Mouse (Mus musculus) neural tube, embryonic 13.5 days (tissue): Measurements from ENCODE around the gene Yod1. TPM values are rescaled to one million over a fixed set of nuclear protein-coding genes. Genes with fewer than 3 reads are reported as not detected.

Source experiments
- ATAC-seq: fragments of 200-750 bp; cut with Nextera tagmentation; 2 replicates; pipeline ENCODE4 v1.8.0; 2017; ENCODE audit warnings: low read depth, mild to moderate bottlenecking, moderate TSS enrichment, moderate library complexity
- H3K27ac ChIP-seq: fragments of 300-500 bp; sonication (generic); replicated peaks from 2 replicates; pipeline ENCODE4 v1.5.1; 2015; ENCODE audit warnings: moderate library complexity, mild to moderate bottlenecking, inconsistent platforms
- H3K27me3 ChIP-seq: fragments of 300-500 bp; sonication (generic); 2 replicates; pipeline ENCODE4 v1.6.1; 2015; ENCODE audit warnings: mild to moderate bottlenecking, inconsistent platforms
- H3K36me3 ChIP-seq: fragments of 300-500 bp; sonication (generic); 2 replicates; pipeline ENCODE4 v1.6.1; 2015; ENCODE audit warnings: mild to moderate bottlenecking, inconsistent platforms
- H3K4me1 ChIP-seq: fragments of 300-500 bp; sonication (generic); replicated peaks from 2 replicates; pipeline ENCODE4 v1.6.1; 2015; ENCODE audit warnings: inconsistent platforms
- H3K4me2 ChIP-seq: fragments of 300-500 bp; sonication (generic); 2 replicates; pipeline ENCODE4 v1.6.1; 2015; ENCODE audit warnings: inconsistent platforms, mild to moderate bottlenecking, moderate library complexity
- H3K4me3 ChIP-seq: fragments of 300-500 bp; sonication (generic); 2 replicates; pipeline ENCODE4 v1.5.1; 2015; ENCODE audit warnings: mild to moderate bottlenecking, inconsistent platforms
- H3K9ac ChIP-seq: fragments of 300-500 bp; sonication (generic); 2 replicates; pipeline ENCODE4 v1.6.1; 2015; ENCODE audit warnings: moderate library complexity, mild to moderate bottlenecking, inconsistent platforms
- H3K9me3 ChIP-seq: fragments of 300-500 bp; sonication (generic); 2 replicates; pipeline ENCODE4 v1.6.1; 2016; ENCODE audit warnings: inconsistent platforms
- WGBS: fragments of 180-500 bp; shearing (Covaris S2); methylation state at CpG from one replicate; pipeline ENCODE4 v1.1.7; 2015; 5-methylcytosine and 5-hydroxymethylcytosine counted together
- polyA plus RNA-seq: library from polyadenylated mRNA; unstranded; fragments of >200 nt; fragmentation: Nextera tagmentation; extraction: Ambion mirVana; gene quantifications from 2 replicates; pipeline ENCODE4 v1.2.1, GENCODE M21; 2015

Gene Yod1
- polyA plus RNA-seq, 1 experiment from 2014 or later = 19.0 TPM

- H3K9ac ChIP-seq = no peak overlapping the region
- H3K9me3 ChIP-seq = no peaks in the 10 kb centered on the region
- H3K4me1 ChIP-seq = no peaks in the 10 kb centered on the region
- H3K27ac ChIP-seq = no peak overlapping the region
- H3K4me3 ChIP-seq = no peak overlapping the region
- WGBS = 97% methylated on average over 3 of the region's 3 CpGs
- no peaks in the 10 kb centered on the region for H3K36me3 ChIP-seq
- no peak for ATAC-seq
- H3K27me3 ChIP-seq = no peaks in the 10 kb centered on the region
- no peak overlapping the region for H3K4me2 ChIP-seq
Measured at GRCm38 (mm10) chr1:130745591-130745990, 28.5 kb downstream of the Yod1 start.

- H3K9me3 ChIP-seq = no peaks in the 10 kb centered on the region
- no peak overlapping the region for H3K9ac ChIP-seq
Measured at GRCm38 (mm10) chr1:130746819-130747218, 29.7 kb downstream of the Yod1 start.

GRCm38 (mm10) chr1:130759689-130760088 lies 42.6 kb downstream of the Yod1 start:
- 86% methylated on average over 9 of the region's 9 CpGs for WGBS
- ATAC-seq = no peak

More at GRCm38 (mm10) chr1:130746819-130747218, 29.7 kb downstream of the Yod1 start:
- 88% methylated on average over 3 of the region's 3 CpGs for WGBS
- Histone ChIP-seq H3K4me3 (no peak overlapping the region), H3K36me3 (no peaks in the 10 kb centered on the region), H3K27me3 (no peaks in the 10 kb centered on the region), H3K4me2 (no peak overlapping the region), H3K4me1 (no peaks in the 10 kb centered on the region), H3K27ac (no peak overlapping the region)
- no peak for ATAC-seq

GRCm38 (mm10) chr1:130761597-130761996 lies 44.5 kb downstream of the Yod1 start:
- Histone ChIP-seq H3K27ac (no peak overlapping the region), H3K4me1 (no peaks in the 10 kb centered on the region), H3K9me3 (no peaks in the 10 kb centered on the region), H3K36me3 (no peaks in the 10 kb centered on the region), H3K27me3 (no peaks in the 10 kb centered on the region), H3K9ac (no peak overlapping the region), H3K4me3 (no peak overlapping the region), H3K4me2 (no peak overlapping the region)
- no peak for ATAC-seq
- 87% methylated on average over 1 of the region's 1 CpGs for WGBS

More at GRCm38 (mm10) chr1:130759689-130760088, 42.6 kb downstream of the Yod1 start:
- no peak overlapping the region for H3K27ac ChIP-seq
- no peaks in the 10 kb centered on the region for H3K27me3 ChIP-seq
- no peak overlapping the region for H3K4me2 ChIP-seq
- no peak overlapping the region for H3K4me3 ChIP-seq
- no peaks in the 10 kb centered on the region for H3K9me3 ChIP-seq
- H3K9ac ChIP-seq = no peak overlapping the region
- no peaks in the 10 kb centered on the region for H3K4me1 ChIP-seq
- no peaks in the 10 kb centered on the region for H3K36me3 ChIP-seq

- no peak overlapping the region for H3K27ac ChIP-seq
- no peak overlapping the region for H3K4me3 ChIP-seq
- no peaks in the 10 kb centered on the region for H3K36me3 ChIP-seq
- H3K4me1 ChIP-seq = no peaks in the 10 kb centered on the region
- 86% methylated on average over 3 of the region's 3 CpGs for WGBS
- H3K9ac ChIP-seq = no peak overlapping the region
- no peak for ATAC-seq
- no peaks in the 10 kb centered on the region for H3K9me3 ChIP-seq
- H3K27me3 ChIP-seq = no peaks in the 10 kb centered on the region
- no peak overlapping the region for H3K4me2 ChIP-seq
Measured at GRCm38 (mm10) chr1:130762045-130762760, 45.1 kb downstream of the Yod1 start.

- ATAC-seq = no peak
Measured at GRCm38 (mm10) chr1:130764027-130764461, 46.9 kb downstream of the Yod1 start.

GRCm38 (mm10) chr1:130767066-130767465 lies 49.9 kb downstream of the Yod1 start:
- H3K4me1 ChIP-seq = no peaks in the 10 kb centered on the region
- H3K4me3 ChIP-seq = no peak overlapping the region
- ATAC-seq = no peak
- no peaks in the 10 kb centered on the region for H3K9me3 ChIP-seq
- H3K4me2 ChIP-seq = no peak overlapping the region
- no peaks in the 10 kb centered on the region for H3K27me3 ChIP-seq
- H3K9ac ChIP-seq = no peak overlapping the region
- no peaks in the 10 kb centered on the region for H3K36me3 ChIP-seq
- no peak overlapping the region for H3K27ac ChIP-seq
- 82% methylated on average over 5 of the region's 5 CpGs for WGBS

More at GRCm38 (mm10) chr1:130764027-130764461, 46.9 kb downstream of the Yod1 start:
- no peak overlapping the region for H3K9ac ChIP-seq
- H3K9me3 ChIP-seq = no peaks in the 10 kb centered on the region
- no peak overlapping the region for H3K4me2 ChIP-seq
- H3K4me3 ChIP-seq = no peak overlapping the region
- WGBS = 85% methylated on average over 12 of the region's 12 CpGs
- no peaks in the 10 kb centered on the region for H3K4me1 ChIP-seq
- H3K36me3 ChIP-seq = no peaks in the 10 kb centered on the region
- no peaks in the 10 kb centered on the region for H3K27me3 ChIP-seq
- no peak overlapping the region for H3K27ac ChIP-seq

- Histone ChIP-seq H3K36me3 (no peaks in the 10 kb centered on the region), H3K4me1 (no peaks in the 10 kb centered on the region), H3K4me2 (no peak overlapping the region), H3K9me3 (no peaks in the 10 kb centered on the region), H3K9ac (no peak overlapping the region), H3K27me3 (no peaks in the 10 kb centered on the region), H3K4me3 (no peak overlapping the region), H3K27ac (no peak overlapping the region)
- ATAC-seq = no peak
- WGBS = 85% methylated on average over 2 of the region's 2 CpGs
Measured at GRCm38 (mm10) chr1:130769925-130770324, 52.8 kb downstream of the Yod1 start.

- no peak for ATAC-seq
- no peak overlapping the region for H3K4me3 ChIP-seq
- no peaks in the 10 kb centered on the region for H3K9me3 ChIP-seq
- H3K9ac ChIP-seq = no peak overlapping the region
- no peaks in the 10 kb centered on the region for H3K4me1 ChIP-seq
- WGBS = 93% methylated on average over 4 of the region's 4 CpGs
- H3K4me2 ChIP-seq = no peak overlapping the region
- H3K36me3 ChIP-seq = no peaks in the 10 kb centered on the region
- H3K27me3 ChIP-seq = no peaks in the 10 kb centered on the region
- H3K27ac ChIP-seq = no peak overlapping the region
Measured at GRCm38 (mm10) chr1:130770487-130770886, 53.4 kb downstream of the Yod1 start.

GRCm38 (mm10) chr1:130770981-130771494 lies 53.9 kb downstream of the Yod1 start:
- no peak overlapping the region for H3K4me3 ChIP-seq
- H3K9ac ChIP-seq = no peak overlapping the region
- no peaks in the 10 kb centered on the region for H3K4me1 ChIP-seq
- no peaks in the 10 kb centered on the region for H3K27me3 ChIP-seq
- no peak overlapping the region for H3K27ac ChIP-seq
- WGBS = 77% methylated on average over 3 of the region's 3 CpGs
- no peaks in the 10 kb centered on the region for H3K9me3 ChIP-seq
- ATAC-seq = no peak
- H3K4me2 ChIP-seq = no peak overlapping the region
- H3K36me3 ChIP-seq = no peaks in the 10 kb centered on the region
